Mouse (Mus musculus) right cerebral cortex, adult 18-20 months (tissue): ENCODE results near the gene Cemip2.
"Not testable (repeated sequence)": the region's sequence is repeated elsewhere in the genome, so short reads cannot be mapped to it uniquely, and the experiment has no call there.

ENCODE experiments used
- DNase-seq: peaks from one replicate; pipeline ENCODE4 v3.0.0; 2022; ENCODE audit warnings: mixed read lengths

The Cemip2 gene

DNA sequence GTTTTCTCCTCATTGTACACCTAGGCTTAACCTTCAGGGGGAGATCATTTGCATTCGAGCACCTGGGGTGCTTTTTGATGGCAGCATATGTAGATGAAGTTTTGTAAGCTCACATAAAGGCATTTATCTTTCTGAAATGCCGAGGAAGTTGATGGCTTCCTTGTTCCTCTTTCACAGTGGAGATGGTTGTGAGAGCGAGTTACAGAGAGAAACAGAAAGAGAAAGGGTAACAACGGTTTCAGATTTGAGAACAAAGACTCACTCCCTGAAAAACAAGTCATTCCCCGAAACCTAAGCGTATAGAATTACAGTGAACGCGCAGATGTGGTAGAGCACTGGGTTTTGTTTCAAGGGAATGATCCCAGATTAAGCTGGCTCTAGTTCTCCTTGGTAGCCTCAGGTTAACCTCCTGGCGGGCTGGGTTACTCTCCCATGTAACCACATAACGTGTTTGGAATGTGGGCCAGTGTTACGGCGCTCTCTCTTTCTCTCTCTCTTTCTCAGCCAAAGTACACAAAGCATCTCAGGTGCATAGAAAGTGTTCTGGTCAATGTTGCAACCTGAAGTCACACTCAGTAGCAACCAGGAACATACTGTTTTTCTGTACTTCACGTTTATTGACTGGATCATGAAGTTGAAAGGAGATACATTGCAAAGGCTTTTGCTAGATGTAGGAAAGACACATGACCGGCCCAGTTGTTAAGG is 40.0 kb downstream of the Cemip2 start:
- DNase-seq = no peak

- DNase-seq = no peak
Observed at GRCm38 (mm10) chr19:21819585-21819984, 41.4 kb downstream of the Cemip2 start.

DNA sequence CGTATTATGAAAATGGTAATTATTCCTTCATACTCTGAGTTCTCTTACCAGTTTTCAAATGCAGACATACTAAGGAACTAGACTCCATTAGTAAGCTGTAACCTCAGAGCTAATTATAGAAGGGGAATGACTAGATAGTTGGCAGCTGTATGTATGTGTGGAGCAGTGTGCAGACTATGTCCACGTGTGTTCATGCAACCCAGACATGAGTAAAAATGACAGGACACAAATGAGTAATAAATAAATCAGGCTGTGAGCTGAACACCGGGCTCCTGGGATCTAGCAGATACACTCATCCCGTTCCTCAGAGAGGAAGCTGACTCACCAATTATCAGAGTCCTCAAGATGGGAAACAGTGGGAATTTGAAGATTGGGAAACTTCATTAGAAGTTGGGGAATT is 42.0 kb downstream of the Cemip2 start:
- DNase-seq = no peak

DNA sequence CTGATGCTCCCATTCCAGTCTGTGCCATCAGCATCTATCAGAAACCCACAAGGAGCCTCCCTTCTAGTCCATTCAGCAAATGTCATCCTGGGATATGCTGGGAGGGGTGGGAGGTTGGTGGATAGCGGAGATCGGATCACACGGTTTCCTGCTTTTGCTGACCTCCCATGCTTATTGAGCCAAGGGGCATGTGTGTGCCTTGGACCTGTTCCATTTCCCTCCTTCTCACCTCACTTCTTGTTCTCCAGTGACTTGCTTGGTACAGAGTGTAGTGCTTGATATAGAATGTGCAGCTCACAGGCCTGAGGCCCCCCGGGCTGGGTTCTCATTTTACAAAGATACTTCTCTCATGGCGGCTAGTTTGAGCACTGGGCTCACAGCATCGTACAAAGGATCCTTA is 43.7 kb downstream of the Cemip2 start:
- DNase-seq = no peak

DNA sequence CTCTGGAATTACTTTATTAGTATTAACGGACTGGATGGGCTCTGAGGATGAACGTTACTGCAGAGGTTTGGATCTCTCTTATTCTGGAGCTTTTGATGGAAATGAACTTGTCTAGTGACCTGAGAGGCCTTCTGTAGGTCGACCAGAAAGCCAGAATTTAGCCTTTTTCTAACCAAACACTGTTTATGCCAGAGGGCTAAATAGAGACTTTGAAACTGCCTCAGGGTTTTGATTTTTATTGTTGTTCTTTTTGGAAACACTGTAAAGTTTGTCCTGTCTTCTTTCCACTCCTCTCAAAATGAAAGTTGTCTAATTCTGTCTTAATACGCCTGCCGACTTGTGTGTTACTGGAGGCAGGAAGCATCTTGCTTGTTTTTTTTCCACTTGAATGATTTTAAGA is 46.0 kb downstream of the Cemip2 start:
- no peak for DNase-seq

GRCm38 (mm10) chr19:21825128-21825885 is 47.2 kb downstream of the Cemip2 start:
- DNase-seq = no peak

DNA sequence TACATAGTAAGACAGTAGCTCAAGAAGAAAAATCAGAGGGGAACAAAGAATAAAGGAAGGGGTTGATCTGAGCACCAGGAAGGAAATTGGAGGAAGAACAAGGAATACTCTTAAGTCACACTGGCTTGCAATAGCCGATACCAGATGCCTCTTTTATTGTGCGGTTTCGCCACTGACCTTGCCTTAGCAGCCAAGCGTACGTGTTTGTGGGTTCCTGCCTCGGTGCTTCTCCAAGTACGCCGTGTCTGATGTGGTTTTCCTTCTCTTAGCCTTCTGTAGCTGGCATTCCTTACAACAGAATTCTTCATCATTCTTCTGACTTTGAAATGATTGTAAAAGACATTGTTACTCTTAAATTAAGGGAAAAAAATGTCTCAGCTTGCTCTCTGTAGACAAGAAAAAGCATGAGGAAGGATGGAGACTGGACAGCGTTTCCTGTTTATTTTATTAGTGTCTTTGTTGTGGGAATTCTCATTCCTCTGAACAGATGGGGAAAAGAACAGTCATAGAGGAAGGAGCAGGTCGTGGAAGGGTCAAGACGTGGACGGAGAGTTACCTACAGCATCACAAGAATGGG is 55.4 kb downstream of the Cemip2 start:
- DNase-seq = no peak

DNA sequence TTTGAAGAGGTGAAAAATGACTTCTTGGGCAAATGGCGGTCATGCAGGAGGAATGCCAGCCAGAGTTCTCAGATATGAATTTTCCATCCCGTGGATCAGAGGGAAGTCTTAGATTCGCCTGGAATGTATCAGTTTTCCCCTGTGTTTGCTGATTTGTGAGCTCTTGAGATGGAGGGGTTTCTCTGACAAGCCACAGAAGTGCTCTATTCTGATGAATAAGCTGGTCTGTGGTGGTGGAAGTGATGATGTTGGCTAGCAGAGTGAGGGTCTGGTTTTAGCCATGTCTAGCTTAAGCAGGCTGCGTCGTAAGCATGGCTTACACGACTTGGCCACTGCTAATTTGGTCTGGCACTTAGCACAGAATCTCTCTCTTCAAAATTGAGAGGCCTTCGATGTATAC is 56.8 kb downstream of the Cemip2 start:
- DNase-seq = no peak

DNA sequence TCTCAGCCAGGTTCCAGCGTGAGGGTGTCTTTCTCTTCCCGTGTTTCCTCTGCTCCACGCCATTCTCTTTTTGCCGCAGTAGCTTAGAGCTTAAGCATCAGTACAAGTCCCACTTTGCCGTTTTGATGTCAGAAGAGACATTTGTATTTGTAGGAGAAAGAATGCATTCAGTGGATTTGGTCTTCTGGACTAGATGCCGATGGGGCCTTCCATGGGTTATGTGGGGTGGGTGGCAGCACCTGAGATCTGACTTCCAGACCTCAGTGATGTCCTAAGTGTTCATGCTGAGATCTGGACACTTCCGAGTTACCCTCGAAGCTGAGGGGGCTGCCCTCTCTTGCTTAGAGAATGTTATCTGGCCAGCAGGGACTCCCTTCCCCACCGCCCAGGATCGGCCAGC is 72.6 kb downstream of the Cemip2 start:
- DNase-seq = no peak

DNA sequence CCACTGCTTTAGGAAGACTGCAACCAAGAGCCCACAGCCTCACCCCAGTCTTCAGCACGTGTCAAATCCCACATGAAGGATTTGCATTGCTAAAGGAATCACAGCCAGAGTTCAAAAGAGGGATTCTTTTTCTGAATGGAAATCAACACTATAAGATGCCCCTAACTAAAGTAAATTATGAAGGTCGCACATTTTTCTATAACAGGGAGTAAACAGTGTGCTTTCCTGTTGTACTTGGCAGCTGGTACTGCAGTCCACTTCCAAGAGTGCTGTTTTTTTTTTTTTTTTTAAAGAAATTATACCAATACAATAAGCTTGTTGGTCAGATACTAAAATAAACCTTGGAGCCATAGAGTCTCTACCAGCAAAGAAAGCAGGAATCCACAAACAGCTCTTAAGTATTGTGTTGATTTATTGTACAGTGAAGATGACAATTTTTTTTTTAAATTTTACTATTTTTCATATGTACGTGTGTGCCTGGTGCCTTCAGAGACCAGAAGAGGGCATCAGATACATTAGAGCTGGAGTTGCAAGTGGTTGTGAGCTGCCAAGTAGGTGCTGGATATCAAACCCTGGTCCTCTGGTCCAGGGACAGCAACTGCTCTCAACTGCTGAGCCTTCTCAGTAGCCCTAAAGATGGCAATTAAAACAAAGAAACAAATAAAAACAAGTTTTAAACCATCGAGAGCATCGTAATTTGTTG is 76.5 kb downstream of the Cemip2 start:
- no peak for DNase-seq

- no peak for DNase-seq
Observed at GRCm38 (mm10) chr19:21855421-21856128, 77.4 kb downstream of the Cemip2 start.

DNA sequence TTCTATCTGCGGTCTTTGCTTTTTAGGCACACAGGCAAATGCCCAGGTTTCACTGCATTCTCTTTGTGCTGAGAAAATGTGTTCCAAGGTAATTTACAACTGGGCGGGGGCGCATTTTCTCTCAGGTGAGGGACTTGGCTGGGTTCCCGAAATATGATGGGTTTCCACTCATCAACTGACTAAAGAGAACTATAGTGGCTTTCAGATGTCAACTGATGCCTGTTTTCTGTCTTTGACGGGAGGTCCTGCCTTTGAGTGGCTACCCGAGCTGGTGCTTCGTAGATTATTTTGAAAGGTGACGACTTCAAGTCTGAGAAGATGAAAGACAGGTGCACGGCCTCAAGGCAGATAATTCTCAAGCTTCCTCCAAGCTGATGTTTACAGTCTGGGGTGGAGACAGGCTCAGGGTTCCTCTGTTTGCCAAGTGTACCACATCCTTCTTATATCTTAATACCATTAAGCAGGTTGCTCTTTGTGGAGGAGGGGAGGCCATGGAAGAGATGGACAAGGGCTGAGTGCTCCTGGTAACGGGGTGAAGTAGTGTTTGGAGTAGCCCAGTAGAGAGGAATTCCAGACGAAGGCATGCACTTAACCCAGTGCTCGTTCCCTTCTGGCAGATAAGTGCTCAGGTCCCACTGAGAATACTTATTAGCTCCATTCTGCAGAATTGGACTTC is 80.8 kb downstream of the Cemip2 start:
- no peak for DNase-seq

GRCm38 (mm10) chr19:21860132-21860531 is 82.0 kb downstream of the Cemip2 start:
- no peak for DNase-seq

DNA sequence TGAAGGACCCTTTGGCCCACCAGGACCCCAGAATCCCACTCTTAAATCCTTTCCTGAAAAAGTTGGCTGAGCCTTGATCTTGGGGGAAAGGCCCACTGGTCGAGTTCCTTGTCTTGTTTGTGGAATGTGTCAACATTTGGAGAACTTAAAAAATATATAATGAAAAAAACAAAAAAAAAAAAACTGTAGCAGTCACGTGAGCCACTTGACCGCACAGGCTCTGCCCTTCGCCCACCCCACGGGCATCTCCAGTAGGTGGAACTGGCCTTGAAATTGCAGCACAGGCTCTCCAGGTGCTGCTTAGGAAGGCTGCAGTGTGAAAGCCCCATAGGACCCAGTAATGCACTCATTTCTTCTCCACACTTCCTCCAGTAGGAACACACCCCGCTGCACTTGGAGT is 82.8 kb downstream of the Cemip2 start:
- no peak for DNase-seq

- DNase-seq = no peak
Observed at GRCm38 (mm10) chr19:21862289-21862990, 84.3 kb downstream of the Cemip2 start.

DNA sequence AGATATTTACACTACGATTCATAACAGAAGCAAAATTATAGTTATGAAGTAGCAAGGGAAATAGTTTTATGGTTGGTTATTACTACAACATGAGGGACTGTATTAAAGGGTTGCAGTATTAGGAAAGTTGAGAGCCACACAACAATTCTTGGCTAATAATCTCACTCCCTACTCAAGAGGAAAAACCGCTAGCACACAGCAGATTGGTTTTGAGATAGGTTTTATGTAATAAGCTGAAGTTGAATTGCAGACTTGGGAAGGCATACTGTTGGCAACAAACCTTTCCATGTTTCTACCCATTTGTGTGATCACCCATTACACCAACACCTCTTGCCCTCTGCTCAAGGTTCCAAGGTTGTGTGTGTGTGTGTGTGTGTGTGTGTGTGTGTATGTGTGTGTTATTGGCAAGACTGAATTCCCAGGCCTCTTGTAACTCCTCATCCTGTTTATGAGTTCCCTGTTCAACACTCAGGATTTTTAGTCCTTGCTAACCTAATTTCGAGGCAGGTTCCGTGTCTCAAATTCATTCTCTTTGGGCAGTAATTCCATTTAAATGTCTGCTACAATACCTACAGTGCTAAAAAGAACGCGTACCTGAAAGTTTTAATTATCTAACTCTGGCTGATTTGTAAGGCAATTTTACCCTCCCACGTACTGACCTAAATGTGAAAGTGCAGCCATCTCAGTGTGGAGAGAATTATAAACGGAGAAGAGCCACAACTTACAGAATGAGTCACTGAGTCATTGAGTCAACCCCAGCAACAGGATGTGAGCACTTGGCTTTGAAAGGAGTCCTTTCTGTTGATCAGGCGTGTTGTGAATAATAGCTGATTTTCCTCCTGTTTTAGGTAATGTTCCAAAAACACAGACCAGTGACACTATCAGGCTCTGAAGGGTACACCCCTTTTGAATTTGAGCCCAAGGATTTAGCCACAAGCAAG is 85.1 kb downstream of the Cemip2 start:
- DNase-seq = peak; percentile 9

DNA sequence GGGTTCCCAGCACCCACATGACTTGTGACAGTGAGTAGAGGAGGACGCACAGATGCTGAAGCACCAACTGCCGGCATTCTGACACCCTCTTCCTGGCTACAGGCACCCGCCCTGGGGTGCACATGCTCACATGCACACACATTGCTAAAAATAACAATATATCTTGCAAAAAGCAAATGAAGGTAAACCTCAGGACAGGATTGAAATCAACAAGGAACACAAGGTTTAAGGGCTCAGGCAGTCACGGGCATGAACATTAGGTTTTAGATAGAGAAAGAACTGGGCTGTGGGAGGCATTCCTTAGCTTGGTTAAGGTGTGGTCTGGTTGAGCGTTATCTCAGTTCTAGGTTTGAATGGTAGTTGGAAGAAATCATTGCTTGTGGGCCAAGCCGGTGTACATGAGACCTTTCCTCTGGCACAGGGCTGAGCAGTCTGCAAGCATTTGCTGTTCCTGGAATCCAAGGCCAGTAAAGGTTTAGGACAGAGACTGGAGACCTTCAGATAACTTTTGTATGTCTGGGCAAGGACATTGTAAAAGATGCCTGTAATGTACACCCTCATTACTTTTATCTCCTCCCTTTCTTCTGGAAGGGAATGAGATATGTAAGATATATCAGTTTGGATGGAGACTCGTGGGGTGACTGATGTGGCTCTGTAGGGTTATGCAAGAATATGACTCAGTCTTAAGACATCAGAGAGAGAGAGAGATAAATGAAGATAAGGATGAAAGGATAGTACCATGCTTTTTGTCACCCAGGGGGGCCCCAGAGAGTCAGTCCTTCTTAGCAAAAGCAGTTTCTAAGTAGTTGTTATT is 87.3 kb downstream of the Cemip2 start:
- no peak for DNase-seq

GRCm38 (mm10) chr19:21866094-21866493 is 88.0 kb downstream of the Cemip2 start:
- no peak for DNase-seq

DNA sequence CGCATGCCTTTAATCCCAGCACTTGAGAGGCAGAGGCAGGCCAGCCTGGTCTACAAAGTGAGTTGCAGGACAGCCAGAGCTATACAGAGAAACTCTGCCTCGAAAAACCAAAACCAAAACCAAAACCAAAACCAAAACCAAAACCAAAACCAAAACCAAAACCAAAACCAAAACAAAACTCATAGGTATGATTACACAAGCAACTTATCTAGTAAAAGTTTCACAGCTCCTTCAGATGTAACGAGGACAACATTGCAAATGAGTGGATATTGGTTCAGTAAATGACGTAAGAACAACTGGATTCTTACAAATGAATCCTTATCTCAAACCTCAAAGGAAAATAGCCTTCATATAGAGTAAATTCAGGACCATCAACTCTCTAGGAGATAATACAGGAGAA is 88.6 kb downstream of the Cemip2 start:
- DNase-seq = not testable (repeated sequence)

- DNase-seq = peak; percentile 15
Observed at GRCm38 (mm10) chr19:21868471-21868870, 90.3 kb downstream of the Cemip2 start.
